Mouse (Mus musculus) kidney, adult 2 months (tissue): ENCODE results near the gene Slc22a15.

Experiments
- CTCF ChIP-seq: fragments of 200-500 bp; conservative IDR thresholded peaks from 2 replicates; pipeline ENCODE4 v1.5.1; 2011; ENCODE audit warnings: low read depth, mild to moderate bottlenecking, control low read depth, low read length, moderate library complexity, mixed read lengths; ENCODE audit not compliant: insufficient read depth, insufficient read length
- POLR2A ChIP-seq: fragments of 200-500 bp; IDR thresholded peaks from one replicate; pipeline ENCODE4 v1.6.1; 2011; ENCODE audit warnings: low read depth, low read length, control low read depth

GRCm38 (mm10) chr3:101807646-101808045 lies 116.6 kb downstream of the Slc22a15 start:
- TF ChIP-seq CTCF (no peak), POLR2A (no peak)
